In the genomic region with DNA sequence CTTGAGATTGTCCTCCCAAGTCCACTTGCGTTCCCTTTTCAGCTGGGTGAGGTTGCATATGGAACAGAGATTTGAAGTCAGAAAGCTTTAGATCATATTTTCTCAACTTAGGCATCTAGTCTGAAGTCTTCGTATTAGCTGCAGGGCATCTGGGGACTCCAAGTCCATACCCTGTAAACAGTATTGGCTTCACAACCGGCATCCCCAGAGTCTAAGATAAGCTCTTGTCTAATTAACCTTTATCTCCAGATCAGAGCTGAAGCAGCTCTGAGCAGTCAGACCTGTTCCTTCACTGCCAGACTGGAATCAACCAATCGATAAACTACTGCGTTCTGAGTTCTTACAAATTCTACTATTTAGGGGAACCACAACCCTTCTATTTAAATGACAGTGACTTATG, we compare ENCODE assay signal across 35 mouse cellular contexts.
"Had no signal": no experiment of that assay in that cellular context is flagged by ENCODE, and none has a peak within 500 bp of the region (broad histone marks: within the 10 kb centered on the region; RNA-seq: fewer than 3 reads in every experiment).

No protein-coding gene starts in this region.

- H3K9ac ChIP-seq: heart, embryonic 12.5 days; heart, embryonic 13.5 days; heart, embryonic 15.5 days; hindbrain, embryonic 12.5 days; hindbrain, embryonic 13.5 days; hindbrain, embryonic 14.5 days; hindbrain, embryonic 15.5 days; intestine, embryonic 15.5 days; kidney, embryonic 15.5 days had no signal

- DNase-seq: heart, postnatal 10 days; heart, postnatal 14 days; heart, postnatal 36 days; heart, postnatal 4 days; kidney, adult 11 months; kidney, adult 18-20 months; kidney, adult 2 months; kidney, adult 8-10 months; kidney, adult 9 months; kidney, postnatal 10 days; kidney, postnatal 14 days; kidney, postnatal 25 days; kidney, postnatal 36 days; kidney, postnatal 4 days; layer of hippocampus, adult 9-11 months; layer of hippocampus, postnatal 36 days had no signal

- H3K9me3 ChIP-seq: heart, embryonic 10.5 days; heart, embryonic 13.5 days; heart, embryonic 15.5 days; hindbrain, embryonic 10.5 days; hindbrain, embryonic 12.5 days; hindbrain, embryonic 13.5 days; hindbrain, embryonic 15.5 days; intestine, embryonic 15.5 days; kidney, embryonic 15.5 days had no signal

- H3K4me1 ChIP-seq: heart, embryonic 10.5 days; heart, embryonic 12.5 days; heart, embryonic 13.5 days; heart, embryonic 15.5 days; hindbrain, embryonic 10.5 days; hindbrain, embryonic 12.5 days; intestine, embryonic 15.5 days; kidney, embryonic 15.5 days had no signal

- H3K4me3 ChIP-seq: heart, embryonic 10.5 days; heart, embryonic 12.5 days; heart, embryonic 13.5 days; heart, embryonic 15.5 days; hindbrain, embryonic 10.5 days; hindbrain, embryonic 12.5 days; hindbrain, embryonic 13.5 days; hindbrain, embryonic 15.5 days; intestine, embryonic 15.5 days; kidney, embryonic 15.5 days; layer of hippocampus, adult 2 months had no signal

- ATAC-seq: hindbrain, embryonic 16.5 days; hindbrain, postnatal 0 days; inflammation-experienced regulatory T-cells, adult 6 months; intestine, embryonic 15.5 days; intestine, embryonic 16.5 days; intestine, postnatal 0 days had no signal

- H3K36me3 ChIP-seq: heart, embryonic 10.5 days; heart, embryonic 12.5 days; heart, embryonic 13.5 days; heart, embryonic 15.5 days; hindbrain, embryonic 10.5 days; hindbrain, embryonic 12.5 days; hindbrain, embryonic 13.5 days; hindbrain, embryonic 15.5 days; intestine, embryonic 15.5 days; kidney, embryonic 15.5 days had no signal

- H3K4me2 ChIP-seq: heart, embryonic 11.5 days; heart, embryonic 12.5 days; heart, embryonic 13.5 days; heart, embryonic 15.5 days; hindbrain, embryonic 12.5 days; hindbrain, embryonic 13.5 days; hindbrain, embryonic 14.5 days; hindbrain, embryonic 15.5 days; intestine, embryonic 15.5 days; kidney, embryonic 15.5 days had no signal

- H3K27ac ChIP-seq: heart, embryonic 10.5 days; heart, embryonic 13.5 days; heart, embryonic 15.5 days; hindbrain, embryonic 10.5 days; hindbrain, embryonic 12.5 days; hindbrain, embryonic 13.5 days; hindbrain, embryonic 14.5 days; hindbrain, embryonic 15.5 days; hindbrain, postnatal 0 days; intestine, embryonic 15.5 days; kidney, embryonic 15.5 days; kidney, postnatal 0 days; layer of hippocampus, adult 2 months had no signal

- H3K27me3 ChIP-seq: heart, embryonic 12.5 days; heart, embryonic 13.5 days; heart, embryonic 15.5 days; hindbrain, embryonic 12.5 days; hindbrain, embryonic 13.5 days; hindbrain, embryonic 15.5 days; intestine, embryonic 15.5 days; kidney, embryonic 15.5 days had no signal
